Mouse (Mus musculus): ENCODE results near the gene Mylk3. TPM values are rescaled to one million over a fixed set of nuclear protein-coding genes. Genes with fewer than 3 reads are reported as not detected.
A peak's percentile ranks its signal among the peaks of the same experiment; 100 is the strongest.

The Mylk3 gene
- polyA plus RNA-seq (2015; fragmentation: Nextera tagmentation; extraction: Ambion mirVana): 0.10 and 0.13 TPM in 2 replicates

DNA sequence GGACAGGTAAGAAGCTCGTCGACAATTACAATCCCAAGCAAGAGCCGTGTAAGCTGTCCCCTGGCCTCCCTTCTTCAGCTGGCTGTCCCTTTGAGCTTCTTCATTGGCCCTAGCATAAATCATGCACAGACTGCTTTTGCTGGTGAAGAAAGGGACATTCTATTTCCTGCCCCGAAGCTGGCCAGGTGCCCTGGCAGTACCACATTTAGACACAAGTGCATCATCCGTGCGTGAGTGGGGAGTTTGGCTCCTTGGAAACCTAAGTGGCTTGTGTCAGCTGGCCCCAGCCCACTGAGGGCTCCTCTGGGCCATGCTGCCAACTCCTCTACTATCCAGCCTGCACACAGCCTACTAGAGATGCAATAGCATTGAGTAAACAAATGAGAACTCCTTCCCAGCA, at the start of gene Mylk3:
Mylk3 (minus strand) TSS at position 141 of the 400 bp plus-strand sequence.
- ATAC-seq (ENCODE audit: low FRiP score, low TSS enrichment) (no peak), DNase-seq (ENCODE audit: low spot score) (no peak)
- Histone ChIP-seq H3K9me3 (ENCODE audit: control insufficient read depth, low read length) (no peaks in the 10 kb centered on the region), H3K27ac (replicated peaks) (no peak within 1 kb of the TSS), H3K4me1 (replicated peaks; ENCODE audit: control insufficient read depth, insufficient read depth) (no peaks in the 10 kb centered on the region), H3K27me3 (ENCODE audit: control insufficient read depth, insufficient read depth, low read length) (no peaks in the 10 kb centered on the region), H3K4me2 (replicated peaks; ENCODE audit: low read depth) (no peak within 1 kb of the TSS), H3K9ac (ENCODE audit: low read length) (no peak within 1 kb of the TSS), H3K36me3 (ENCODE audit: control insufficient read depth, insufficient read depth, low read length) (no peaks in the 10 kb centered on the region), H3K4me3 (ENCODE audit: low read depth, low read length) (no peak within 1 kb of the TSS)
- 72% methylated on average over 6 of the region's 6 CpGs for WGBS
- TF ChIP-seq CTCF (IDR thresholded peaks at IDR 0.05; ENCODE audit: low read depth): no peak
- TF ChIP-seq EP300 (optimal IDR thresholded peaks at IDR 0.05): no peak

DNA sequence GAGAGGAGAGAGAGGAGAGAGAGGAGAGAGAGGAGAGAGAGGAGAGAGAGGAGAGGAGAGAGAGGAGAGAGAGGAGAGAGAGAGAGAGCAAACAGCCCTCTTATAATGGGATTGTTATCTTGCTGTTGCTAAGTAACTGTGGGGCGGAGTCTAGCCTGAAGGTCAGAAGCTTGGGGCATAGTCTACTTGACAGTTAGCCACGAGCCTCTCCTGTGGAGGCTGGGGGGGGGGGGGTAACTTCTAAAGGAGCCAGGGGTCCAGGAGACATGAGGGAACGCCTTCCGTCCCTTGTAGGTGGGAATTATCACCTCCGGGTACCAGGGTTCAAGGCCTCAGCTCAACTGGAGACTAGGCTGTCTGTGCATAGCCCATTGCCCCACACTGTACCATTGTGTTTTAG, 49.6 kb upstream of the Mylk3 start:
- no peaks in the 10 kb centered on the region for H3K36me3 ChIP-seq (ENCODE audit: control insufficient read depth, insufficient read depth, low read length)
- WGBS: 58% methylated on average over 5 of the region's 5 CpGs
- H3K4me1 ChIP-seq (replicated peaks; ENCODE audit: control insufficient read depth, insufficient read depth): no peaks in the 10 kb centered on the region
- no peak overlapping the region for H3K9ac ChIP-seq (ENCODE audit: low read length)
- ATAC-seq (ENCODE audit: low FRiP score, low TSS enrichment) (no peak), DNase-seq (ENCODE audit: low spot score) (peak; percentile 63)
- no peaks in the 10 kb centered on the region for H3K9me3 ChIP-seq (ENCODE audit: control insufficient read depth, low read length)
- H3K4me2 ChIP-seq (replicated peaks; ENCODE audit: low read depth): no peak overlapping the region
- no peak overlapping the region for H3K27ac ChIP-seq (replicated peaks)
- TF ChIP-seq EP300 (optimal IDR thresholded peaks at IDR 0.05) (no peak), CTCF (IDR thresholded peaks at IDR 0.05; ENCODE audit: low read depth) (no peak)
- H3K4me3 ChIP-seq (ENCODE audit: low read depth, low read length): no peak overlapping the region
- no peaks in the 10 kb centered on the region for H3K27me3 ChIP-seq (ENCODE audit: control insufficient read depth, insufficient read depth, low read length)

DNA sequence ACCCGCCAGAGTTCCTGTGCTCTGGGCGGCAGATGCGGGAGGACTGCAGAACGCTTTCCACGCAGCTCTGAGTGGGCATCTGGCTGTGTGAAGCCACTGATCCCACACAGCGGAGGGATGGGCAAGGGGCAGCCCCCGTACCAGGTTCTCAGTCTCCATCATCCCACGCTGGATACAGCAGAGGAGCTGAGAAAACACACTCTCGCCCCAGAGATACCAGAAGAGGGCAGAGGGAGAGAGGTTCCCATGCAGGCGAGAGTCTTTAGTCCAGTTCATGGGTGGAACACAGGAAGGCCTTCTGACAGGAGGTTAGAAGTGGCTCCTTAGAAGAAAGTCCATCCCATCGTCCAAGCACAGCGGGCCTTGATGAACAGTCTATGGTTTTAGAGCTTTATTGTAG, 48.7 kb upstream of the Mylk3 start:
- WGBS: 86% methylated on average over 12 of the region's 12 CpGs

GRCm38 (mm10) chr8:85433017-85433393, 46.9 kb upstream of the Mylk3 start:
- Histone ChIP-seq H3K27ac (replicated peaks) (peak overlapping the region; percentile 95; the same call in 1 of the 2 replicates), H3K4me2 (replicated peaks; ENCODE audit: low read depth) (peak overlapping the region; percentile 56), H3K36me3 (ENCODE audit: control insufficient read depth, insufficient read depth, low read length) (no peaks in the 10 kb centered on the region), H3K4me1 (replicated peaks; ENCODE audit: control insufficient read depth, insufficient read depth) (no peaks in the 10 kb centered on the region), H3K27me3 (ENCODE audit: control insufficient read depth, insufficient read depth, low read length) (no peaks in the 10 kb centered on the region), H3K4me3 (ENCODE audit: low read depth, low read length) (peak overlapping the region; percentile 78), H3K9me3 (ENCODE audit: control insufficient read depth, low read length) (no peaks in the 10 kb centered on the region), H3K9ac (ENCODE audit: low read length) (no peak overlapping the region)
- TF ChIP-seq EP300 (optimal IDR thresholded peaks at IDR 0.05) (no peak), CTCF (IDR thresholded peaks at IDR 0.05; ENCODE audit: low read depth) (no peak)
- ATAC-seq (ENCODE audit: low FRiP score, low TSS enrichment) (peak; percentile 52), DNase-seq (ENCODE audit: low spot score) (no peak)
- WGBS: under 1% methylated on average over 6 of the region's 6 CpGs

More for the DNA sequence above, 48.7 kb upstream of the Mylk3 start:
- no peak for ATAC-seq (ENCODE audit: low FRiP score, low TSS enrichment)
- TF ChIP-seq CTCF (IDR thresholded peaks at IDR 0.05; ENCODE audit: low read depth): no peak
- no peak for TF ChIP-seq EP300 (optimal IDR thresholded peaks at IDR 0.05)
- H3K9ac ChIP-seq (ENCODE audit: low read length): no peak overlapping the region
- H3K4me2 ChIP-seq (replicated peaks; ENCODE audit: low read depth): no peak overlapping the region
- no peaks in the 10 kb centered on the region for H3K9me3 ChIP-seq (ENCODE audit: control insufficient read depth, low read length)
- H3K4me3 ChIP-seq (ENCODE audit: low read depth, low read length): no peak overlapping the region
- no peaks in the 10 kb centered on the region for H3K4me1 ChIP-seq (replicated peaks; ENCODE audit: control insufficient read depth, insufficient read depth)
- H3K36me3 ChIP-seq (ENCODE audit: control insufficient read depth, insufficient read depth, low read length): no peaks in the 10 kb centered on the region
- DNase-seq (ENCODE audit: low spot score): no peak
- H3K27ac ChIP-seq (replicated peaks): no peak overlapping the region
- H3K27me3 ChIP-seq (ENCODE audit: control insufficient read depth, insufficient read depth, low read length): no peaks in the 10 kb centered on the region

- Histone ChIP-seq H3K4me2 (replicated peaks; ENCODE audit: low read depth) (peak within 1 kb of the TSS; percentile 56), H3K4me1 (replicated peaks; ENCODE audit: control insufficient read depth, insufficient read depth) (no peaks in the 10 kb centered on the region), H3K27me3 (ENCODE audit: control insufficient read depth, insufficient read depth, low read length) (no peaks in the 10 kb centered on the region), H3K9ac (ENCODE audit: low read length) (peak within 1 kb of the TSS; percentile 92), H3K27ac (replicated peaks) (peak within 1 kb of the TSS; percentile 95), H3K4me3 (ENCODE audit: low read depth, low read length) (peak within 1 kb of the TSS; percentile 78), H3K9me3 (ENCODE audit: control insufficient read depth, low read length) (no peaks in the 10 kb centered on the region), H3K36me3 (ENCODE audit: control insufficient read depth, insufficient read depth, low read length) (no peaks in the 10 kb centered on the region)
- ATAC-seq (ENCODE audit: low FRiP score, low TSS enrichment) (peak; percentile 100), DNase-seq (ENCODE audit: low spot score) (peak; percentile 97)
- TF ChIP-seq EP300 (optimal IDR thresholded peaks at IDR 0.05) (no peak), CTCF (IDR thresholded peaks at IDR 0.05; ENCODE audit: low read depth) (peak; percentile 37)
- under 1% methylated on average over 77 of the region's 85 CpGs for WGBS
Measured at GRCm38 (mm10) chr8:85432168-85433016, 46.2 kb upstream of the Mylk3 start, which contains the start of gene 4921524J17Rik. 4921524J17Rik (minus strand) TSS chr8:85432833.

Data from stomach, postnatal 0 days (tissue).